Mouse (Mus musculus) neutrophil, adult 65 days (primary cell): ENCODE data around the gene Spef2. TPM values are rescaled to one million over a fixed set of nuclear protein-coding genes. Genes with fewer than 3 reads are reported as not detected.

ENCODE experiments used
- total RNA-seq: library from RNA; stranded (reverse); gene quantifications from 2 replicates; pipeline ENCODE4 v1.2.4, GENCODE M21; 2023

Spef2 gene
- total RNA-seq: 0.32 and 0.95 TPM in 2 replicates

DNA sequence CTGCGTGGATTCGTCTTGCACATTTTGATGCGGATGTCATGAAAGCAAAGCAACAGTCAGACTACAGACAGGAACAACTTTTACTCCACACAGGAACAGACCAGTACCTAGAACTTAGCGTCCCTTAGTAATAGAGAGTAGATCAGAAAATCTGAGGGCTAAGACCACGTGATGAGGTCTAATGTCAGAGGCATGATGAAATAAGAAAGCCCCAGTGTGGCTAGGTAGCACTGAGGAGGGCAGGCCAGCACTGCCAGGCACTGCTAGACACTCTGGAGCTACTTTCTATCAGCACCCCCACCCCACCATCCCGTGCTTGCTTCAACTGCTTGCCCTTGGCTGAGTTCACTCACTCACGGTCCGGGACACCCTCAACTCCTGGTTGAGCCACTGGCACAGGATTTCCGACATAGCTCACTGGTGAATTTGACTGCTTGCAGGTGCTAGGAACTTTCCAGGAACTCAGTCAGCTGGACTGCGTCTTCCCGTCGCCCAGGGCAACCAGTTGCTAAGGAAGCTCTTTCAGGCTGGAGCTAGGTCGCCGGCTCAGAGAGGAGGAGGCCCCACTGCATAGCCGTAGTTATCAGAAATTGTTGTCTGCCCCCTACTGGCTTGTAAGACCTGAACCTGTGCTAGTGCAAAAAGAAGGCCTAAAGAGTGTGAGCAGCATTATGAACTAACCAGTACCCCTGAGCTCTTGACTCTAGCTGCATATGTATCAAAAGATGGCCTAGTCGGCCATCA lies at the start of gene Spef2:
Spef2 (minus strand) TSS at position 510 of the 744 bp plus-strand sequence.

DNA sequence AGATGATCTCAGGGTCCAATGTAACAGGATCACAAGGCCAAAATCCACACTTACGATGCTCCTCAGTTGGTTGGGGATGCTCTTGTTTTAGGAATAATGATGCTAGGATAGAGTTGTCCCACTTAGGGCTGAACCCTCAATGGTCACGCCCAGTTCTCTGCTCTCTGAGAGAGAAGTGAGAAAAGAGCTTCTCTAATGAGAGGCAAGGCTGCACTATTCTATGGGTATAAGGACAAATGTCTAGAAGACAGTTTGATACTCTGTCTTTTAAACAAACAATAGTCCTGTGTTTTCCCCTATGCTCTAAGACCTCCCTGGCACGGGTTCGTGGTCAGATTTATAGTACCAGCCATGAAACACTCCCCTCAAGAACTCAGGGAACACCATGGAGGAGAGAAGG lies 218.6 kb downstream of the Spef2 start, which contains the start of gene Il7r:
Il7r (minus strand) TSS at position 101 of the 400 bp plus-strand sequence.

Other genes starting within 250 kb of the Spef2 start
- 0.25 and 3.5 TPM in 2 replicates for gene Il7r, start 218.7 kb downstream of the Spef2 start, total RNA-seq